23 mouse cellular contexts compared by ENCODE assay signal in the genomic region with DNA sequence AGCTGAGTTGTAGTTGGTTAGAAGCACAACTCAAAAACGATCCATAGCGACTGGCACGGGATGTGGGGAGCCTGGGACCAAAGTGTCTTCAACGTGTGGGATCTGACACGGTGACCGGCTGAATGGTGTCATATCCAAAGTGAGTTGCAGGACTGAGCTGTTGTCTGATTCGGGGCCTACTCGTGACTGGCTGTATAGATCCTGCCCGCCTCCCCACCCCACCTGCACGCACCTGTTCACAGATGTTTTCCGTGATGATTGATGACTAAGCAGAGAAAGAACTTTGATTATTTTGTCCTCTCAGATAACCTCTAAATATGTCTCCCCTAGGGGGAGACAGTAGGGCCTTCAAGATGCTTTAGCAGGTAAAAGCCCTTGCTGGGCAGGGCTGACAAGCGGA.
DNase-seq lines count a peak whose midpoint lies in the region; ATAC-seq and TF ChIP-seq lines count a peak whose summit lies in the region.
"Had no signal": no experiment of that assay in that cellular context is flagged by ENCODE, and none has a peak within 500 bp of the region (broad histone marks: within the 10 kb centered on the region; RNA-seq: fewer than 3 reads in every experiment).

No protein-coding gene starts in this region.

- no peak for ATAC-seq in midbrain, embryonic 11.5 days (ENCODE audit: low FRiP score)
- ATAC-seq in midbrain, embryonic 16.5 days: no peak
- ATAC-seq: forebrain, embryonic 14.5 days; forebrain, postnatal 0 days had no signal

- H3K9ac ChIP-seq in midbrain, embryonic 11.5 days (ENCODE audit: low read length): no peak overlapping the region
- H3K9ac ChIP-seq in midbrain, embryonic 16.5 days (ENCODE audit: low read depth, low read length): no peak overlapping the region
- H3K9ac ChIP-seq: embryonic facial prominence, embryonic 12.5 days; embryonic facial prominence, embryonic 15.5 days; forebrain, postnatal 0 days; heart, embryonic 13.5 days; hindbrain, embryonic 12.5 days; hindbrain, embryonic 15.5 days had no signal

- H3K79me2 ChIP-seq in C2C12 (ENCODE audit: control insufficient read depth, insufficient read depth): no peaks in the 10 kb centered on the region

- 91% methylated on average over 12 of the region's 12 CpGs for WGBS in midbrain, embryonic 11.5 days
- WGBS in midbrain, embryonic 16.5 days: 93% methylated on average over 12 of the region's 12 CpGs

- no peak overlapping the region for H3K4me3 ChIP-seq in midbrain, embryonic 11.5 days (ENCODE audit: low read depth, low read length)
- no peak overlapping the region for H3K4me3 ChIP-seq in midbrain, embryonic 16.5 days (ENCODE audit: low read depth, low read length)
- no peak overlapping the region for H3K4me3 ChIP-seq in C2C12 (ENCODE audit: insufficient read depth, poor library complexity, severe bottlenecking)
- H3K4me3 ChIP-seq: embryonic facial prominence, embryonic 12.5 days; embryonic facial prominence, embryonic 15.5 days; heart, adult 2 months; heart, embryonic 10.5 days; heart, embryonic 13.5 days; hindbrain, embryonic 12.5 days; hindbrain, embryonic 15.5 days had no signal

- no peak for TF ChIP-seq CTCF in C2C12 (IDR thresholded peaks at IDR 0.05; ENCODE audit: control insufficient read depth, insufficient read depth, insufficient read length)

- H3K36me3 ChIP-seq in midbrain, embryonic 11.5 days (ENCODE audit: control insufficient read depth, insufficient read depth, low read length): no peaks in the 10 kb centered on the region
- H3K36me3 ChIP-seq in midbrain, embryonic 16.5 days (ENCODE audit: control insufficient read depth, insufficient read depth, low read length): no peaks in the 10 kb centered on the region
- no peaks in the 10 kb centered on the region for H3K36me3 ChIP-seq in C2C12 (ENCODE audit: control insufficient read depth, insufficient read depth)
- H3K36me3 ChIP-seq: embryonic facial prominence, embryonic 12.5 days; embryonic facial prominence, embryonic 15.5 days; heart, embryonic 10.5 days; heart, embryonic 13.5 days; hindbrain, embryonic 12.5 days; hindbrain, embryonic 15.5 days had no signal

- peaks cover 4% of the 10 kb centered on the region; the same call in 1 of the 2 replicates for H3K4me1 ChIP-seq in midbrain, embryonic 11.5 days (ENCODE audit: control insufficient read depth, insufficient read depth, low read length)
- H3K4me1 ChIP-seq in midbrain, embryonic 16.5 days (ENCODE audit: control insufficient read depth, insufficient read depth, low read length): peaks cover 9% of the 10 kb centered on the region
- H3K4me1 ChIP-seq: embryonic facial prominence, embryonic 12.5 days; embryonic facial prominence, embryonic 15.5 days; heart, embryonic 10.5 days; heart, embryonic 13.5 days had no signal

- DNase-seq in midbrain, embryonic 11.5 days (ENCODE audit: low spot score, missing footprints): peak; percentile 65
- DNase-seq in CD4-positive helper T cell, adult 2 months (ENCODE audit: low read depth, low spot score): peak; percentile 18
- DNase-seq in ES-CJ7 (ENCODE audit: low read depth, low spot score): peak; percentile 35
- DNase-seq in kidney, adult 18-20 months: no peak
- DNase-seq in Muller cell, postnatal 12 days (ENCODE audit: inconsistent ontology term): no peak
- no peak for DNase-seq in kidney, adult 9 months
- DNase-seq: cerebellum, adult 11 months; cerebellum, adult 2 months; cerebellum, adult 9-11 months; cerebellum, postnatal 25 days; forebrain, postnatal 0 days; gastrocnemius, postnatal 25 days had no signal

- no peaks in the 10 kb centered on the region for H3K79me3 ChIP-seq in C2C12 (ENCODE audit: low read depth)

- no peak overlapping the region for H3K27ac ChIP-seq in midbrain, embryonic 11.5 days (ENCODE audit: low read depth, low read length)
- H3K27ac ChIP-seq in midbrain, embryonic 16.5 days (ENCODE audit: low read length): no peak overlapping the region
- H3K27ac ChIP-seq: embryonic facial prominence, embryonic 12.5 days; embryonic facial prominence, embryonic 15.5 days; heart, adult 2 months; heart, embryonic 10.5 days; heart, embryonic 13.5 days; hindbrain, embryonic 12.5 days; hindbrain, embryonic 15.5 days had no signal

- no peak overlapping the region for H3K4me2 ChIP-seq in midbrain, embryonic 11.5 days
- H3K4me2 ChIP-seq in midbrain, embryonic 16.5 days (ENCODE audit: low read length): no peak overlapping the region
- H3K4me2 ChIP-seq: embryonic facial prominence, embryonic 12.5 days; embryonic facial prominence, embryonic 15.5 days; heart, embryonic 13.5 days; hindbrain, embryonic 12.5 days; hindbrain, embryonic 15.5 days had no signal

- H3K27me3 ChIP-seq in midbrain, embryonic 11.5 days (ENCODE audit: control insufficient read depth, insufficient read depth, low read length): no peaks in the 10 kb centered on the region
- no peaks in the 10 kb centered on the region for H3K27me3 ChIP-seq in midbrain, embryonic 16.5 days (ENCODE audit: control insufficient read depth, insufficient read depth, low read depth, low read length)
- H3K27me3 ChIP-seq in C2C12 (ENCODE audit: control insufficient read depth, insufficient read depth, insufficient read length): no peaks in the 10 kb centered on the region
- H3K27me3 ChIP-seq: CH12.LX; embryonic facial prominence, embryonic 12.5 days; embryonic facial prominence, embryonic 15.5 days; heart, embryonic 13.5 days; hindbrain, embryonic 15.5 days had no signal

- H3ac ChIP-seq in C2C12 (ENCODE audit: control insufficient read depth, insufficient read length, low read depth): no peak overlapping the region

- H3K9me3 ChIP-seq in midbrain, embryonic 11.5 days (ENCODE audit: control insufficient read depth, low read length): no peaks in the 10 kb centered on the region
- H3K9me3 ChIP-seq in midbrain, embryonic 16.5 days (replicated peaks; ENCODE audit: control insufficient read depth, low read length, poor library complexity, severe bottlenecking): no peaks in the 10 kb centered on the region
- H3K9me3 ChIP-seq: embryonic facial prominence, embryonic 12.5 days; embryonic facial prominence, embryonic 15.5 days; heart, embryonic 10.5 days; heart, embryonic 13.5 days; hindbrain, embryonic 12.5 days; hindbrain, embryonic 15.5 days had no signal

TF ChIP-seq in C2C12, 6 proteins besides CTCF, POLR2A, EP300 and RAD21:
- no peak for TF ChIP-seq FOSL1 (IDR thresholded peaks at IDR 0.05; ENCODE audit: insufficient read depth, low read length, poor library complexity, severe bottlenecking)
- peak; percentile 46 for TF ChIP-seq MYOD1 (IDR thresholded peaks at IDR 0.05; ENCODE audit: control insufficient read depth, insufficient read length, low read depth)
TF ChIP-seq in C2C12: peak in this region for 1.

Comparison
In these comparisons a context has a peak if more than half of its experiments do, and no peak if none do; other contexts are left out.
1. DNase-seq: peak in midbrain, embryonic 11.5 days (single experiment), CD4-positive helper T cell, adult 2 months (single experiment) and ES-CJ7 (single experiment); none in kidney, adult 18-20 months (single experiment), Muller cell, postnatal 12 days (single experiment) and kidney, adult 9 months (single experiment).